Mouse (Mus musculus) midbrain, embryonic 13.5 days (tissue): ENCODE measurements around the gene Efhc1. TPM values are rescaled to one million over a fixed set of nuclear protein-coding genes. Genes with fewer than 3 reads are reported as not detected.

Experiments used
- ATAC-seq: fragments of 200-750 bp; cut with Nextera tagmentation; 2 replicates; pipeline ENCODE4 v1.8.0; 2017; ENCODE audit warnings: mild to moderate bottlenecking, moderate TSS enrichment, moderate library complexity
- H3K27ac ChIP-seq: fragments of 300-500 bp; sonication (generic); 2 replicates; pipeline ENCODE4 v1.5.1; 2015; ENCODE audit warnings: inconsistent platforms, mild to moderate bottlenecking, moderate library complexity
- H3K27me3 ChIP-seq: fragments of 300-500 bp; sonication (generic); 2 replicates; pipeline ENCODE4 v1.6.1; 2015; ENCODE audit warnings: mild to moderate bottlenecking, inconsistent platforms
- H3K36me3 ChIP-seq: fragments of 300-500 bp; sonication (generic); 2 replicates; pipeline ENCODE4 v1.6.1; 2015; ENCODE audit warnings: mild to moderate bottlenecking, inconsistent platforms
- H3K4me1 ChIP-seq: fragments of 300-500 bp; sonication (generic); replicated peaks from 2 replicates; pipeline ENCODE4 v1.6.1; 2015; ENCODE audit warnings: inconsistent platforms
- H3K4me2 ChIP-seq: fragments of 300-500 bp; sonication (generic); replicated peaks from 2 replicates; pipeline ENCODE4 v1.6.1; 2015; ENCODE audit warnings: moderate library complexity, mild to moderate bottlenecking, inconsistent platforms
- H3K4me3 ChIP-seq: fragments of 300-500 bp; sonication (generic); replicated peaks from 2 replicates; pipeline ENCODE4 v1.5.1; 2015; ENCODE audit warnings: mild to moderate bottlenecking, inconsistent platforms
- H3K9ac ChIP-seq: fragments of 300-500 bp; sonication (generic); replicated peaks from 2 replicates; pipeline ENCODE4 v1.6.1; 2015; ENCODE audit warnings: mild to moderate bottlenecking, inconsistent platforms
- H3K9me3 ChIP-seq: fragments of 300-500 bp; sonication (generic); 2 replicates; pipeline ENCODE4 v1.6.1; 2016; ENCODE audit warnings: mild to moderate bottlenecking, inconsistent platforms
- WGBS: fragments of 180-500 bp; shearing (Covaris S2); methylation state at CpG from one replicate; pipeline ENCODE4 v1.1.7; 2015; 5-methylcytosine and 5-hydroxymethylcytosine counted together
- polyA plus RNA-seq: library from polyadenylated mRNA; unstranded; fragments of >200 nt; fragmentation: Nextera tagmentation; extraction: Ambion mirVana; gene quantifications from 2 replicates; pipeline ENCODE4 v1.2.1, GENCODE M21; 2015

Gene Efhc1
- polyA plus RNA-seq, 1 experiment from 2014 or later: 1.5 TPM

- Histone ChIP-seq H3K27ac (no peak overlapping the region), H3K9me3 (no peaks in the 10 kb centered on the region), H3K4me1 (peaks cover 8% of the 10 kb centered on the region), H3K36me3 (peaks cover 3% of the 10 kb centered on the region; the same call in 1 of the 2 replicates), H3K4me3 (no peak overlapping the region), H3K9ac (no peak overlapping the region), H3K4me2 (no peak overlapping the region), H3K27me3 (no peaks in the 10 kb centered on the region)
- 70% methylated on average over 7 of the region's 7 CpGs for WGBS
- ATAC-seq: no peak
Observed at GRCm38 (mm10) chr1:20995331-20995986, 44.0 kb downstream of the Efhc1 start.

DNA sequence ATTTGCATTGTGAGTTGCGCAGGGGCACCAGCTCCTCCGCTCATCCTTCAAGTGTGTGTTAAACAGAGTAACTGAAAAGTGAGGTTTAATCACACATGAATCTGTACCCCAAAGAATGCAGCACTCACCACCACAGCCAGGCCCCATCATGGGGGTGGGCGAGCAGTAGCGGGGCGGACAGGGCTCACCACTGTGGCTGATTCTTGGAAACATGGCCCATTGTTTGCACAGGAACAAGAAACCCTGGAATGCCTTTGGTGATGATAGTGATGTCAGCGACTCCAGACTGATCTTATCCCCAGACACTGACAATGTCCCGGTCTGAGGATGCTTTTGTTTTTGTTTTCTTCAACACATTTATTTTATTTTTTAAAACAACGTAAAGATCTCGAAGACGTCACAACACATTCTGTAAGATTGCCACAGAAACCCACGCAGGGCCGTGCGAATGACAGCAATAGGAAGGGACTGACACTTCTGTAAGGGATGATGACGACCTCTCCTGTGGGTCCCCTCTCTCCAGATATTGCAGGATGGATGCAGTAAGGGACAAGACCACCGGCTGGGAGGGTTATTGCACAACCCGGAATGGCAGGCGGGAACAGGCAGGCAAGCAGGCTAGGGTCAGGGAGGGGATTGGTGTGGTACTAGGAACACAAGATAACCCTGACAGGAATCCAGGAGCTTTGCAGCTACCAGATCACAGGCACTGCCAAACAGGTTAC is 45.3 kb downstream of the Efhc1 start:
- Histone ChIP-seq H3K9me3 (no peaks in the 10 kb centered on the region), H3K4me3 (no peak overlapping the region), H3K4me1 (peaks cover 8% of the 10 kb centered on the region), H3K9ac (no peak overlapping the region), H3K27ac (no peak overlapping the region), H3K4me2 (no peak overlapping the region), H3K27me3 (no peaks in the 10 kb centered on the region), H3K36me3 (peaks cover 4% of the 10 kb centered on the region; the same call in 1 of the 2 replicates)
- WGBS: 60% methylated on average over 17 of the region's 17 CpGs
- ATAC-seq: peak; percentile 50; the same call in 1 of the 2 replicates

DNA sequence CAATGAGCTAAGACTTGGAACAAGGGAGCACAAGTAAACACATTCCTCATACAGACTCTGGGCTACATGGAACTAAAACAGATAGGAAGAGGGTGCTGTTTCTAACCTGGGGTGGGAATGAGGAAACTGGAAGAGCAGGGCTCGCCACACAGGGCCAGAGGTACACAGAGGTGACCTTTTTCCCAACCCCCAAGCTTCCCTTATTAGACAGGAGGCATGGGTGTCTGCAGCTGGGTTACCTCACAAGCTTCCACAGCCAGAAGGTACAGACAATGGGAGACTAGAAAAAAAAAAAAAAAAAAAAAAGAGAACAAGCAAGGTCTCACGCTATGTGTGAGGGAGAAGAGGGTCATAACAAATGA is 45.9 kb downstream of the Efhc1 start:
- H3K9me3 ChIP-seq: no peaks in the 10 kb centered on the region
- H3K27ac ChIP-seq: no peak overlapping the region
- ATAC-seq: peak; percentile 35; the same call in 1 of the 2 replicates
- peaks cover 8% of the 10 kb centered on the region for H3K4me1 ChIP-seq
- H3K9ac ChIP-seq: no peak overlapping the region
- H3K4me2 ChIP-seq: no peak overlapping the region
- WGBS: 73% methylated on average over 2 of the region's 2 CpGs
- H3K4me3 ChIP-seq: no peak overlapping the region
- peaks cover 4% of the 10 kb centered on the region; the same call in 1 of the 2 replicates for H3K36me3 ChIP-seq
- H3K27me3 ChIP-seq: no peaks in the 10 kb centered on the region

DNA sequence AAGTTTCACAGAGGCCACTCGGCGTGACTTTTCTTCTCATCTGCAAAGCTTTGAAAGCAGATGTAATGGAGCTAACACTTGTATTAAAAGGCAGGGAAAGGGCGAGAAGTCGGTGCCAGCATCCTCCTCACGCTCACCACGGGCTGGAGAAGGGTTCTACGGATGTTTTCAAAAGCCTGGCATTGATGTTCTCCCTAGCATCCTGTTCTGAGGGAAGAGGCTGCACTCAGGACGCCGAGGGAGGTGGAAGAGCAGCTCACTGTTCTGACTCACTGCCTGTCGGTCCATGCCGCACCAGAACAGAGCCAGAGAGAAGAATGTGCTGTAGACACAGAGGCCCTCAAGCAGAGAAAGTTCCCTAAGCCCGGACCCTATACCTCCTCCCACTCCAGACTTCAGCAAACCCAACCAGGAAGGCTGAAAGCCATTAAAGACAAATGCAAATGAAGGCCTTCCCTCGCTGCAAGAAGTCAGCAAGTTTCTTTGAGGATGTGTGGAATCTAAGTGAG is 46.5 kb downstream of the Efhc1 start:
- peaks cover 8% of the 10 kb centered on the region for H3K4me1 ChIP-seq
- H3K27me3 ChIP-seq: no peaks in the 10 kb centered on the region
- H3K4me2 ChIP-seq: no peak overlapping the region
- H3K36me3 ChIP-seq: peaks cover 4% of the 10 kb centered on the region; the same call in 1 of the 2 replicates
- H3K9me3 ChIP-seq: no peaks in the 10 kb centered on the region
- no peak overlapping the region for H3K9ac ChIP-seq
- H3K27ac ChIP-seq: no peak overlapping the region
- no peak overlapping the region for H3K4me3 ChIP-seq
- no peak for ATAC-seq
- WGBS: 51% methylated on average over 13 of the region's 13 CpGs

DNA sequence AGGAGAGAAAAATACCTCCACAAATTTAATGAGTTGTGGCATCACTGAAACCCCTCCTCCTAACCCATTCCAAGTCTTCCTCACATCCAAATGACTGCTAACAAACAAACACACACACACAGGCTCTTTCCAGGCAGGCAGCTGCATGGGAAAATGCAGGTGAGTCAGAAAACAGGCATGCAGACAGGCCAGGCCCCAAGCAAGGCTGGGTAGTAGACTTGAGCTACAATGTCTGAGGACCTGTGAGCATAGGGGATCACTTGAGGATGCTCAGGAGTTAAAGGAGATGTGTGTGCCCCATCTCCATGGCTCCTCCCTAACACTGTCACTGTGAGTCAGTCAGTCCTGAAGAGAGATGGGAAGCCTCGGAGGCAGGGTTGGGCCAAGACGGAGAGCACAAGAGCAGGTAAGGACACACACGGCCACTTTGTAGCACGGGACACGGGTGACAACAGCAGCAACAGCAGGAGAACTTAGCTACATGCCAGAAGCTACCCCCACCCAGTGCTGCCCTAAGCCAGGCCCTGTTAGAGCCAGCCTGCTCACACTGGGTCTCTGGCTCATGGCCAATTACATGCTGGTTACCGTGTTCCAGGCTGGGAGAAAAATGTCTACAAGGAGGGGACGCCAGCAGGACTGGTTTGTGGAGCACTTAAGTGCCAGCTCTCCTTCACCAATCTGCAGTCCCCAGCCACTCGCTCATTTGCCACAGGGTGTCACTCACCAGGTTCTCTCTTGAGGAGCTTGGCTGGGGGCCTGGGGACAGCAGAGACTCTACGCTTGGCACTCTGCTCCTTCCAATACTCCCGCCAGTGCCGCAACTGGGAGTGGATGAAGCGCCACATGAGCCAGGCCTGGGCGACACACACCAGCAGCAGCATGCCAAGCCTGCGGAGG is 51.1 kb downstream of the Efhc1 start:
- no peak overlapping the region for H3K4me3 ChIP-seq
- H3K9me3 ChIP-seq: no peaks in the 10 kb centered on the region
- H3K27me3 ChIP-seq: no peaks in the 10 kb centered on the region
- no peak overlapping the region for H3K9ac ChIP-seq
- H3K36me3 ChIP-seq: peaks cover 4% of the 10 kb centered on the region
- H3K4me2 ChIP-seq: no peak overlapping the region
- ATAC-seq: peak; percentile 44; the same call in 1 of the 2 replicates
- H3K27ac ChIP-seq: no peak overlapping the region
- WGBS: 93% methylated on average over 14 of the region's 14 CpGs
- H3K4me1 ChIP-seq: no peaks in the 10 kb centered on the region

- 87% methylated on average over 8 of the region's 8 CpGs for WGBS
Observed at GRCm38 (mm10) chr1:21004596-21004995, 53.2 kb downstream of the Efhc1 start.

DNA sequence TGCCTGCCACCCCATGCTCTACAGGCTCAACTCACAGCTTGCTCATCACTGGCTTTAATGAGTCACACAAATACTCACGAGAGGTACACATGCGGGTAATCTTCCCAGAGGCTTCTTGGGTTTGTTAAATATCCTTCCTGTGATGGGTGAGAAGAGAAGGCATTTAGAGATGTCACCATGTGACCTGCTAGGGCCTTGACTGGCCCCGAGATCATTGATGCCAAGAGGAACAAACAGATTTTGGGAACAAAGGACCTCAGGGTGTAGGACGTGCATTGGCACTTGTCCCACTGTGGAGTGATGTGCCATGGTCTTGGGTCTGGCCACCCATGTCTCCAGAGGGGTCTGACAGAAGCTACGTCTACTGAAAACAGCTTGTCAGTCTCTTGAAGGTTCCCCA is 55.3 kb downstream of the Efhc1 start:
- Histone ChIP-seq H3K36me3 (peaks cover 5% of the 10 kb centered on the region; the same call in 1 of the 2 replicates), H3K4me2 (no peak overlapping the region), H3K27me3 (no peaks in the 10 kb centered on the region), H3K9ac (no peak overlapping the region), H3K4me1 (no peaks in the 10 kb centered on the region), H3K9me3 (no peaks in the 10 kb centered on the region), H3K4me3 (no peak overlapping the region), H3K27ac (no peak overlapping the region)
- WGBS: 92% methylated on average over 5 of the region's 5 CpGs
- ATAC-seq: no peak

More at GRCm38 (mm10) chr1:21004596-21004995, 53.2 kb downstream of the Efhc1 start:
- Histone ChIP-seq H3K4me2 (no peak overlapping the region), H3K9me3 (no peaks in the 10 kb centered on the region), H3K27me3 (no peaks in the 10 kb centered on the region), H3K27ac (no peak overlapping the region), H3K9ac (no peak overlapping the region), H3K4me3 (no peak overlapping the region), H3K36me3 (peaks cover 4% of the 10 kb centered on the region), H3K4me1 (no peaks in the 10 kb centered on the region)
- ATAC-seq: no peak

GRCm38 (mm10) chr1:21007941-21008701 is 56.7 kb downstream of the Efhc1 start:
- H3K36me3 ChIP-seq: peaks cover 7% of the 10 kb centered on the region; the same call in 1 of the 2 replicates
- no peak for ATAC-seq
- WGBS: 84% methylated on average over 7 of the region's 7 CpGs
- no peak overlapping the region for H3K9ac ChIP-seq
- no peaks in the 10 kb centered on the region for H3K4me1 ChIP-seq
- H3K9me3 ChIP-seq: no peaks in the 10 kb centered on the region
- no peak overlapping the region for H3K4me2 ChIP-seq
- no peaks in the 10 kb centered on the region for H3K27me3 ChIP-seq
- H3K27ac ChIP-seq: no peak overlapping the region
- H3K4me3 ChIP-seq: no peak overlapping the region

DNA sequence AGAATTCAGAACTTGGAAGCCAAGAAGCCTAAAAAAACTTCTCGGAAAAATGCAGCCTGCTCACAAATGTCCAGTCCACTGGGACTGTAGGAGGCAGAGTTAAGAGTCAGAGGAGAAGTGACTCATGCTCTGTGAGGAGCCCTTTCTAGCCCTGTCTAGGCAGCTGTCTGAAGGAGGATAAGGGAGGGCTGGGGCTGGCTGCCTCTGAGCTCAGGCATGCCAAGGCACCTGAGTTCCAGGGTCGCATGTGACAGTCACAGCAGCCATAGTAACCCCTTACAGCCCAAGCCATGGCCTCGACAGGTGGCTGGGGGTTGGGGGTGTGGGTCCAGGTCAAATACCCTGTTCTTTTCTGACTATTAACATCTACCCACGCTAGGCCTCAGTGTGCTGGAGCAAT is 57.5 kb downstream of the Efhc1 start:
- H3K27me3 ChIP-seq: no peaks in the 10 kb centered on the region
- ATAC-seq: no peak
- WGBS: 77% methylated on average over 4 of the region's 4 CpGs
- no peak overlapping the region for H3K9ac ChIP-seq
- no peak overlapping the region for H3K4me2 ChIP-seq
- no peaks in the 10 kb centered on the region for H3K4me1 ChIP-seq
- H3K4me3 ChIP-seq: no peak overlapping the region
- no peak overlapping the region for H3K27ac ChIP-seq
- no peaks in the 10 kb centered on the region for H3K9me3 ChIP-seq
- peaks cover 7% of the 10 kb centered on the region; the same call in 1 of the 2 replicates for H3K36me3 ChIP-seq

- ATAC-seq: no peak
- WGBS: 83% methylated on average over 6 of the region's 6 CpGs
- Histone ChIP-seq H3K4me1 (no peaks in the 10 kb centered on the region), H3K27ac (no peak overlapping the region), H3K9ac (no peak overlapping the region), H3K9me3 (no peaks in the 10 kb centered on the region), H3K36me3 (peaks cover 7% of the 10 kb centered on the region; the same call in 1 of the 2 replicates), H3K27me3 (no peaks in the 10 kb centered on the region), H3K4me3 (no peak overlapping the region), H3K4me2 (no peak overlapping the region)
Observed at GRCm38 (mm10) chr1:21010282-21010800, 58.9 kb downstream of the Efhc1 start.

GRCm38 (mm10) chr1:21014463-21014862 is 63.0 kb downstream of the Efhc1 start:
- no peaks in the 10 kb centered on the region for H3K27me3 ChIP-seq
- H3K9me3 ChIP-seq: no peaks in the 10 kb centered on the region
- H3K27ac ChIP-seq: no peak overlapping the region
- peaks cover 7% of the 10 kb centered on the region; the same call in 1 of the 2 replicates for H3K36me3 ChIP-seq
- H3K4me1 ChIP-seq: no peaks in the 10 kb centered on the region
- no peak overlapping the region for H3K4me2 ChIP-seq
- 81% methylated on average over 8 of the region's 8 CpGs for WGBS
- no peak for ATAC-seq
- no peak overlapping the region for H3K4me3 ChIP-seq
- H3K9ac ChIP-seq: no peak overlapping the region
